Mouse (Mus musculus) liver, adult 2 months (tissue): ENCODE measurements around the gene Dlgap5.

Experiments used
- CTCF ChIP-seq: fragments of 200-500 bp; IDR thresholded peaks from 2 replicates; pipeline ENCODE4 v1.5.1; 2011; ENCODE audit warnings: low read depth, low read length, control low read depth
- POLR2A ChIP-seq: fragments of 200-500 bp; IDR thresholded peaks from 2 replicates; pipeline ENCODE4 v1.6.1; 2011; ENCODE audit warnings: low read length, control low read depth; ENCODE audit not compliant: insufficient read depth; ENCODE audit errors: extremely low read depth

DNA sequence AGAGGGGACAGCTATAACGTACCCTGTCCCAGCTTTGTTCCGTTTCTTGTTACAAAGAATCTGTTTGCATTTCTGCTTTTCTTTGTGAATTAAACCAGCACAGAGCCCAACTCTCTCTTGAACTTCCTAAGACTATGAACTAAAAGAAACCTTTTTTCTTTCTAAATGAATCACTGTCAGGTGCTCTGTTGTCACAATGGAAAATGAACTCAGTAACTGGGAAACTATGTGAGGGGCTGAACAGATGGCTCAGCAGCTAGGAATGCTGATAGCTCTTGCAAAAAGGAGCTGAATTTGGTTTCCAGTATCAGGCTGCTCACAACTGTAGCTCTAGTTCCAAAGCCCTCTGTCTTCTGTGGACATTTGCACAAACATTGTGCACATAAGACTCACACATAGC, 67.2 kb downstream of the Dlgap5 start:
- TF ChIP-seq CTCF, result no peak
- TF ChIP-seq POLR2A, result no peak
